Mouse (Mus musculus) brain, embryonic 14.5 days (tissue): Measurements from ENCODE around the gene Tesc.

Source experiments
- CTCF ChIP-seq: fragments of 200-500 bp; IDR thresholded peaks from 2 replicates; pipeline ENCODE4 v1.5.1; 2012; ENCODE audit warnings: inconsistent platforms, mild to moderate bottlenecking, moderate library complexity, borderline replicate concordance; ENCODE audit not compliant: insufficient read depth, insufficient read length; ENCODE audit errors: extremely low read depth
- POLR2A ChIP-seq: fragments of 200-500 bp; IDR thresholded peaks from 2 replicates; pipeline ENCODE4 v1.6.1; 2012; ENCODE audit warnings: mild to moderate bottlenecking, inconsistent platforms, borderline replicate concordance; ENCODE audit not compliant: poor library complexity, insufficient read depth, insufficient read length, severe bottlenecking; ENCODE audit errors: extremely low read depth

DNA sequence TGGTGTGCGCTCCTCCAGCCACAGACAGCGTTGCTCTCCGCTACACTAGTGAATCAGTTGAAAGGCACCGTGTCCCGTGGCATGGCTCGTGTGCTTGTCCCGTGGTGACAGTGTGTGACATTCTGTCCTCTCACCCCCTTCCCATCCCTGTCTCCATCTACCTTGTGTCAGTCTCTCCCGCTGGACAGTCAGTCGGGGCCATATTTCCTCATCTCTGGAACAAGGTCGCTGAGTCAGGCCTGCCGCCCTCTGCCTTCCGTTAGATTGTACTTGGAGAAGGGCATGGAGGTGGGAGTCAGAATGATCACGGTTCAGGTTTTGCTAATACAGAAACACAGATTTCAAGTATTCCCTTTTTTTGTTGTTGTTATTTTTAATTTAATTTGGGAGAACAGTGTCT, 19.2 kb upstream of the Tesc start:
- TF ChIP-seq POLR2A: no peak
- TF ChIP-seq CTCF: no peak
